Mouse (Mus musculus) heart, adult 2 months (tissue): ENCODE measurements around the gene Tmem262.

ENCODE experiments used
- CTCF ChIP-seq: fragments of 200-600 bp; IDR thresholded peaks from 2 replicates; pipeline ENCODE4 v1.8.1; 2022; ENCODE audit warnings: antibody characterized with exemption, mild to moderate bottlenecking, moderate library complexity
- POLR2A ChIP-seq: fragments of 200-500 bp; IDR thresholded peaks from 2 replicates; pipeline ENCODE4 v1.6.1; 2011; ENCODE audit warnings: mild to moderate bottlenecking, low read depth, low read length, control low read depth; ENCODE audit not compliant: insufficient read depth

DNA sequence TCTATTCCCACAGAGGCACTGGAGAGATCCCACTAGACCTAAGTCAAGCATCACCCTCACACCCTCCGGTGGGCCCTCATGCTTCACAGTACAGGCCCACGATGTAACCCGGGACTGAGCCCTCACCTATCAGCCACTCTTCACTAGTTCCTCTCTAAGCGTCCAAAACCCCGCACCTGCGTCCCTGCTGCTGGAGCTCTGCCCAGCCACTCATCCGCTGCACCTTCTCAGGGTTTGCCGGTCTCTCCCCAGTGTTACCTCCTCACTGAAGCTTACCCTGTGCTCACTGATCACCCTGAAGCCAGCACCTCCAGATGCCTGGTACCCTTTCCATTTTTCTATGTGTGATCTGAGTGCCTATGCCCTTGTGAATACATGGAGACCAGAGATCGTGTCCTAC, 37.5 kb upstream of the Tmem262 start:
- TF ChIP-seq CTCF = no peak
- TF ChIP-seq POLR2A = no peak
